Mouse (Mus musculus) limb, embryonic 10.5 days (tissue): ENCODE measurements around the gene Adgre1. TPM values are rescaled to one million over a fixed set of nuclear protein-coding genes. Genes with fewer than 3 reads are reported as not detected.

Source experiments
- DNase-seq: peaks from one replicate; pipeline ENCODE4 v3.0.0-alpha.2; 2017; ENCODE audit warnings: low spot score
- H3K27ac ChIP-seq: fragments of 300-500 bp; sonication (generic); 2 replicates; pipeline ENCODE4 v1.5.1; 2016; ENCODE audit warnings: mild to moderate bottlenecking
- H3K27me3 ChIP-seq: fragments of 300-500 bp; sonication (generic); 2 replicates; pipeline ENCODE4 v1.6.1; 2016; ENCODE audit warnings: low read depth, mild to moderate bottlenecking; ENCODE audit not compliant: poor library complexity, severe bottlenecking
- H3K36me3 ChIP-seq: fragments of 300-500 bp; sonication (generic); 2 replicates; pipeline ENCODE4 v1.6.1; 2016; ENCODE audit warnings: mild to moderate bottlenecking, moderate library complexity
- H3K4me1 ChIP-seq: fragments of 300-500 bp; sonication (generic); 2 replicates; pipeline ENCODE4 v1.6.1; 2016
- H3K4me3 ChIP-seq: fragments of 300-500 bp; sonication (generic); 2 replicates; pipeline ENCODE4 v1.5.1; 2016; ENCODE audit warnings: mild to moderate bottlenecking, moderate library complexity
- H3K9me3 ChIP-seq: fragments of 300-500 bp; sonication (generic); replicated peaks from 2 replicates; pipeline ENCODE4 v1.6.1; 2016; ENCODE audit warnings: mild to moderate bottlenecking
- WGBS: fragments of 180-500 bp; shearing (Covaris S2); methylation state at CpG from one replicate; pipeline ENCODE4 v1.1.7; 2016; 5-methylcytosine and 5-hydroxymethylcytosine counted together
- polyA plus RNA-seq: library from polyadenylated mRNA; unstranded; fragments of >200 nt; fragmentation: Nextera tagmentation; extraction: Ambion mirVana; gene quantifications from 2 replicates; pipeline ENCODE4 v1.2.1, GENCODE M21; 2016

Adgre1 gene
- polyA plus RNA-seq, 1 experiment from 2014 or later, result 1.0 TPM

DNA sequence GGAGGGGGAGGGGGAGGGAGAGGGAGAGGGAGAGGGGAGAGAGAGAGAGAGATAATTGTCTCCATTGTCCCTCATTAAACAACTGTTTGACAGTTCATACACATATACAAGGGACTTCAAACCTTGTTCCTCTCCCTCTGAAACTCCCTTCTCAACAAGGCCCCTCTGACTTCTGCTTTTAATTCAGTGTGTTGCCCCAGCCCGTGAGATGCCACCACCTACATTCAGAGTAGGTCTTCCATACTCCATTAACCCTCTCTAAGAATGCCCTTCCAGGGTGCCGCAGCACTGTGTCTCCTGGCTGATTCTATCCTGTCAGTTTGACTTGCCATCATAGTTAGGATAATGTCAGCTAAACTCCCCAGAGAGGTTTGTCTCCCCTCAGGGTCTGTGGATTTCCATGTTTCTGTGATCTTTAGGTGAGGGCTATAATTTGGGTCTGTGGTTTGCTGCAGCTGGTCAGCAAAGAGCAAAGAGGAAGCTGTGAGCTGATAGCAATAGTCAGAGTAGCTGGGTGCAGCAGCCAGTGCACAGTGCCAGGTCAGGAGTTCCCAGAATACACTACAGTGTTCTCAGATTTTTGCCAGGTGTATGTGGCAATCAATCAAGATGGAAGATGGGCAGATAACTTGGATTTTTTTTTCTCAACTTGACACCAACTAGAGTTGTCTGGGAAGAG, 14.3 kb upstream of the Adgre1 start:
- DNase-seq, result no peak
- 70% methylated on average over 2 of the region's 2 CpGs for WGBS

DNA sequence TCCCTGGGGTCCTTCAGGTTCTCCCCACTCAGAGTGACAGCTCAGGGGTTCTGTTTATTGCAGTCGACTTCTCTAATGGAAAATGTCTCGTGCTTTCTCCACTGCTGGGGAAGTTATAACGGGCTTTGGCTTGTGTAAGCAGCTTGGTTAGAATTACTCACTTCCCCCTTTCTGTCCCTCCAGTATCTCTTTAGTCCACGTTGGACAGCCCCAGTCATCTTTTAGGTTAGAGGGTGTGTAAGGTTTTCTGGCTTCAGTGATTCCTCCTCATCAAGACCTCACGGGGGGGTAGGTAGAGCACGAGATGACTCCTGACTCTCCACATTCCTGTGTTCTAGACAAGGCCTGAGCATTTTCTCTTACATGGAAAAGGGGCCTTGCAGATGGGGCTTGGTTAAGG, 11.5 kb upstream of the Adgre1 start:
- Histone ChIP-seq H3K4me3 (no peak overlapping the region), H3K4me1 (no peaks in the 10 kb centered on the region), H3K27ac (no peak overlapping the region), H3K9me3 (no peaks in the 10 kb centered on the region), H3K36me3 (no peaks in the 10 kb centered on the region), H3K27me3 (no peaks in the 10 kb centered on the region)
- 76% methylated on average over 6 of the region's 6 CpGs for WGBS
- DNase-seq, result no peak

More for the DNA sequence above, 14.3 kb upstream of the Adgre1 start:
- Histone ChIP-seq H3K36me3 (no peaks in the 10 kb centered on the region), H3K4me1 (no peaks in the 10 kb centered on the region), H3K9me3 (no peaks in the 10 kb centered on the region), H3K27me3 (no peaks in the 10 kb centered on the region), H3K27ac (no peak overlapping the region), H3K4me3 (no peak overlapping the region)

DNA sequence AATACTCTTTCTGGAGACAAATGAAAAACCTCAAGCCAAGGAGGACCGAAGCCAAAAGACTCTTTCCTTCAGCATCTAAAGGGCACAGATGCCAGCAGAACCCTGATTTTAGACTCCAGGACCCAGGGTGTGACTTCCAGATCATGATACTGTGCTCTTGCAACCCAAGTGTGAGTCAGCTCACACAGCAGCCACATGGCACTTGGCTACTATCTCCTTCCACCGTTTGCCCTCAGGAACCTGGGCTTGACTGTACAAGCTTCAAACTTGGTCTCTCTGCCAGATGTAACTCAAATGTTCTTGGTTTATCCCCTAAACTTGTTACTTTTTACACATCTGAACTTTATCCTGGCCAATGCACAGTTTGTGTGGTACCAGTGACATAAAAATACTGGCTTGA, 10.7 kb upstream of the Adgre1 start:
- no peaks in the 10 kb centered on the region for H3K4me1 ChIP-seq
- 83% methylated on average over 2 of the region's 2 CpGs for WGBS
- H3K36me3 ChIP-seq, result no peaks in the 10 kb centered on the region
- H3K27me3 ChIP-seq, result no peaks in the 10 kb centered on the region
- DNase-seq, result no peak
- no peak overlapping the region for H3K27ac ChIP-seq
- H3K4me3 ChIP-seq, result no peak overlapping the region
- H3K9me3 ChIP-seq, result no peaks in the 10 kb centered on the region

DNA sequence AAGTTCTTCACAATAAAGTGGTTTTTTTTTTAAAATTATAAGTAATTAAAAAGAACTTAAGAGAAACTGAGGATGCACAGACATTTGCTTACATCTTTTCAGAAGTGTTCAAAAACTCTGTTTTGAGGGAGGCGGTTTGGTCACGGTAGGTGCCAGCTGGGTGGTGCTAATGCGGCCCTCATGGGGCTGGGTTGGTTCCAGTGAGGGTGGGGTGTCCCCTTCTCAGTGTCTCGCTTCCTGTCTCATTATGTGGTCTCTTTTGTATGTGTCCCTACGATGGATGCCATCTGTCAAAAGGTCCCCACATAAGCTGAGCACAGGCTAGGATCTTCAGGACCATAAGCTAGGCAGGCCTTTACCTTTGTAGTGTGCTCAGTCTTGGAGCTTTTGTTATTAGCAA, 9.4 kb upstream of the Adgre1 start:
- no peak for DNase-seq
- no peaks in the 10 kb centered on the region for H3K27me3 ChIP-seq
- no peaks in the 10 kb centered on the region for H3K36me3 ChIP-seq
- no peaks in the 10 kb centered on the region for H3K9me3 ChIP-seq
- no peak overlapping the region for H3K27ac ChIP-seq
- H3K4me3 ChIP-seq, result no peak overlapping the region
- WGBS, result 78% methylated on average over 5 of the region's 5 CpGs
- no peaks in the 10 kb centered on the region for H3K4me1 ChIP-seq

DNA sequence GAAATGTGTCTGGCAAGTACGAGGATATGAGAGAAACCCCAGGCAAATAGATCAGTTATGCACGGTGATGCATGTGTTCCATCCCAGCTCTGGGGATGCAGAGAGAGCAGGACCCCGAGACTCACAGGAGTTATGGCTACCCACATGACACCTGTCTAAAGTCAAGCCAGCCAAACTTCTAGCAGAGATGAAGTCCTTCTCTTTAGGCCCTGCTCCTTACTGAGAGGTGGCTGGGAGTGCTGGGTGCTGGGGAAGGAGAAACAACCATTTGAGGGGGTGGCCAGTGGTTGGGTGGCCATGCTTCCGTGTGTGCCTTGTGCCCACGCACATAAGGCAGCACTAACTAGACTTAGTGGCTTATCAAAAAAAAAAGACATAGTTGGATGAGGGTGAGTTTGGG, 8.3 kb upstream of the Adgre1 start:
- 86% methylated on average over 5 of the region's 5 CpGs for WGBS
- no peak overlapping the region for H3K27ac ChIP-seq

DNA sequence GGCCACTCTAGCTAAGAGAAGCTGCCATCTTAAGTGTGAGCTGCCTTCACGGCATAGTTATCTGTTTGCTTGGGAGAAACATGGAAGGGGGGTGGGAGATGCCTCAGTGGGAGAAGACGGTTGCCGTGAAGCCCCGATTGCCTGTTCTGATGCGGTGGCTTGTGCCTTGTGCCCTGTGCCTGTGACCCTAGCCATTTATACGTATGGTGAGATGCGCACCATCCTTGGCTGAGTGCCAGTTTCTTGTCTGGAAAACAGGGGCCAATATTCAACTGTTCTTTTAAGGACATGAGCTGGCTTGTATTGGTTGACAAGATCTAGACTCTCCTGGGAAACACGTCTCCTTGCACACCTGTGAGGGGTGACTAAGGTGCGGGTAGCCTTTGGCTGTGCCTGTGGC, 7.4 kb upstream of the Adgre1 start:
- 93% methylated on average over 9 of the region's 9 CpGs for WGBS

More for the DNA sequence above, 8.3 kb upstream of the Adgre1 start:
- no peaks in the 10 kb centered on the region for H3K36me3 ChIP-seq
- H3K4me1 ChIP-seq, result no peaks in the 10 kb centered on the region
- H3K9me3 ChIP-seq, result no peaks in the 10 kb centered on the region
- no peak for DNase-seq
- no peak overlapping the region for H3K4me3 ChIP-seq
- H3K27me3 ChIP-seq, result no peaks in the 10 kb centered on the region

DNA sequence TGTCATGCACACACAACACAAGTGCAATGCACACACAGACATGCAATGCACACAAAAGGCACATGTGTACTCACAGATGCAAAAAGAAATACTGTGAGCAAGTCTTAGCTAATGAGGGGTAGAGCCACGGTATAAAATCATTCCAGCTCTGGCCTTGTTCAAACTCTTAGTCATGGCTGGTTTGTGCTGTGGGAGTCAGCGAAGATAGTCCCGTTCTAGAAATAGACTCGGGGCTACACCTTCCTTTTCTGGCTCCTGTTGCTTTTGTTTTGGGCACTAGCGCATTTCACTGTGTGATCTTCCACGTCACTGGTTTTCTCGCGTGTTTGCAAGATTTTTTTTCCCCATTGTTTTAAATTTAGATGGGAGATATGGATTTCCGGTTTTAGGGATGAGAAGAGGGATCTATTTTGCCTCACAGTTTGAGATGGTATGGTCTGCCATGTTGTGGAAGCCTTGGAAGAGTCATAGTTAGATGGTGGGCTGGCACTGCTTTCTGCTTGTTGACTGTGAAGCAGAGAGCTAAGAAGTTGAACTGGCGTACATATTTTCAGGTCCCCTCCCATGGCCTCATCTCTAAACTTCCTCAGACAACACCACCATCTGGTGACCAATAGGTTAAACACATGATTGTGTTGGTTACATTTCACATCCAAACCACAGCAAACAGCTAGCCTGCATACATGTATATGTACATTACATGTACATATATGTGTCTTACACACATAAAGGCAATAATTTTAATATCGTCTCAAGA, 1.2 kb downstream of the Adgre1 start:
- Histone ChIP-seq H3K36me3 (no peaks in the 10 kb centered on the region), H3K27ac (no peak overlapping the region), H3K27me3 (no peaks in the 10 kb centered on the region), H3K4me3 (no peak overlapping the region), H3K4me1 (no peaks in the 10 kb centered on the region), H3K9me3 (no peaks in the 10 kb centered on the region)
- DNase-seq, result no peak
- WGBS, result 92% methylated on average over 11 of the region's 11 CpGs

More for the DNA sequence above, 7.4 kb upstream of the Adgre1 start:
- no peaks in the 10 kb centered on the region for H3K27me3 ChIP-seq
- no peaks in the 10 kb centered on the region for H3K9me3 ChIP-seq
- no peak for DNase-seq
- no peak overlapping the region for H3K27ac ChIP-seq
- H3K36me3 ChIP-seq, result no peaks in the 10 kb centered on the region
- H3K4me1 ChIP-seq, result no peaks in the 10 kb centered on the region
- H3K4me3 ChIP-seq, result no peak overlapping the region

Other genes with a start within 250 kb of the Adgre1 start
- not detected in 2 replicates for gene Cd70, start 208.9 kb upstream of the Adgre1 start, polyA plus RNA-seq
- 0.15 TPM in 2 replicates for gene Tnfsf14, start 164.5 kb upstream of the Adgre1 start, polyA plus RNA-seq
- 0.03 and 0.15 TPM in 2 replicates for gene C3, start 130.6 kb upstream of the Adgre1 start, polyA plus RNA-seq
- 24.7 and 26.7 TPM in 2 replicates for gene Gpr108, start 110.2 kb upstream of the Adgre1 start, polyA plus RNA-seq
- 34.7 and 42.9 TPM in 2 replicates for gene Trip10, start 109.2 kb upstream of the Adgre1 start, polyA plus RNA-seq
- gene Vav1, start 79.6 kb upstream of the Adgre1 start, polyA plus RNA-seq, result 1.1 and 1.3 TPM in 2 replicates
- gene Vmn2r120, start 186.8 kb downstream of the Adgre1 start, polyA plus RNA-seq, result not detected in 2 replicates